Mouse (Mus musculus): ENCODE data around the gene Htr6.

- TF ChIP-seq GATA1 (IDR thresholded peaks at IDR 0.05; ENCODE audit: borderline replicate concordance, low read length) (no peak), FLI1 (IDR thresholded peaks at IDR 0.05; ENCODE audit: low read length) (no peak)
Measured at GRCm38 (mm10) chr4:139111421-139111820, 36.1 kb upstream of the Htr6 start.

All from megakaryocyte, embryonic 14.5 days (primary cell).